Mouse (Mus musculus) hindbrain, embryonic 16.5 days (tissue): ENCODE measurements at regions not wholly inside any gene's neighbourhood (a gene's known extent, or its start where the extent isn't known, plus 50 kb on each side); places are given as distances from the start of the nearest gene placed in this dataset.

Source experiments
- ATAC-seq: fragments of 200-750 bp; cut with Nextera tagmentation; 2 replicates; pipeline ENCODE4 v1.8.0; 2017; ENCODE audit warnings: moderate TSS enrichment, moderate library complexity
- H3K27ac ChIP-seq: fragments of 300-500 bp; sonication (generic); 2 replicates; pipeline ENCODE4 v1.5.1; 2014; ENCODE audit warnings: low read depth, mild to moderate bottlenecking, control low read depth, low read length, moderate library complexity
- H3K27me3 ChIP-seq: fragments of 300-500 bp; sonication (generic); replicated peaks from 2 replicates; pipeline ENCODE4 v1.6.1; 2014; ENCODE audit warnings: low read length; ENCODE audit not compliant: control insufficient read depth, insufficient read depth
- H3K36me3 ChIP-seq: fragments of 300-500 bp; sonication (generic); 2 replicates; pipeline ENCODE4 v1.6.1; 2014; ENCODE audit warnings: mild to moderate bottlenecking, low read length, moderate library complexity, mixed read lengths; ENCODE audit not compliant: control insufficient read depth, insufficient read depth
- H3K4me1 ChIP-seq: fragments of 300-500 bp; sonication (generic); 2 replicates; pipeline ENCODE4 v1.6.1; 2014; ENCODE audit warnings: low read depth, low read length; ENCODE audit not compliant: control insufficient read depth, insufficient read depth
- H3K4me2 ChIP-seq: fragments of 300-500 bp; sonication (generic); 2 replicates; pipeline ENCODE4 v1.6.1; 2014; ENCODE audit warnings: mild to moderate bottlenecking, low read length, control low read depth, moderate library complexity
- H3K4me3 ChIP-seq: fragments of 300-500 bp; sonication (generic); 2 replicates; pipeline ENCODE4 v1.5.1; 2014; ENCODE audit warnings: mild to moderate bottlenecking, low read length, control low read depth, moderate library complexity
- H3K9ac ChIP-seq: fragments of 300-500 bp; sonication (generic); 2 replicates; pipeline ENCODE4 v1.6.1; 2014; ENCODE audit warnings: low read depth, mild to moderate bottlenecking, control low read depth, low read length, moderate library complexity
- H3K9me3 ChIP-seq: fragments of 300-500 bp; sonication (generic); 2 replicates; pipeline ENCODE4 v1.6.1; 2014; ENCODE audit warnings: mild to moderate bottlenecking, low read length, moderate library complexity; ENCODE audit not compliant: control insufficient read depth
- WGBS: fragments of 180-500 bp; shearing (Covaris S2); extraction: QIAGEN DNeasy Blood & Tissue Kit; methylation state at CpG from one replicate; pipeline ENCODE4 v1.1.7; 2014; 5-methylcytosine and 5-hydroxymethylcytosine counted together

DNA sequence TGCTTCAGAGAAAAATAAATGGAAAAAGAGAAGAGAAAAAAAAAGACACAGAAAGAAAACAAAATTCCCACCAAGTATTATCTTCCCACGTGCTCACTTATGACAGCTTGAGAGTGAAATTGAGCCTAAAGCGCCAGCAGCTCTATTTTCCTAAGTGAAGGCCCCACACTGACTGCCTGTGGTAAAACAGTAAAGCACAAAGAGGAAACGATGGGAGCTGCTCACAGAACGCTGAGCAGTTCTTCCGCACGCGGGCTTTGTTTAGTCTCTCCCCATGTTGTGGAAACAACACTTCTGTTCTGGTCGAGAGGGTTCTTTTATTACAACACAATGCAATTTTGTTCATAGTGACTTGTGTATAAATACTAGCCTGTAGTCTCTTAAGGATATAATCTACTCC, 465.5 kb downstream of the Psat1 start:
- H3K4me1 ChIP-seq: no peaks in the 10 kb centered on the region
- H3K4me2 ChIP-seq: no peak overlapping the region
- no peak overlapping the region for H3K27ac ChIP-seq
- peak; percentile 52 for ATAC-seq
- H3K9ac ChIP-seq: no peak overlapping the region
- no peaks in the 10 kb centered on the region for H3K36me3 ChIP-seq
- no peaks in the 10 kb centered on the region for H3K27me3 ChIP-seq
- no peaks in the 10 kb centered on the region for H3K9me3 ChIP-seq
- H3K4me3 ChIP-seq: no peak overlapping the region
- WGBS: 15% methylated on average over 8 of the region's 8 CpGs

- H3K27me3 ChIP-seq: no peaks in the 10 kb centered on the region
- H3K4me3 ChIP-seq: no peak overlapping the region
- no peak overlapping the region for H3K4me2 ChIP-seq
- 75% methylated on average over 10 of the region's 10 CpGs for WGBS
- no peaks in the 10 kb centered on the region for H3K9me3 ChIP-seq
- no peak overlapping the region for H3K9ac ChIP-seq
- H3K36me3 ChIP-seq: no peaks in the 10 kb centered on the region
- H3K27ac ChIP-seq: no peak overlapping the region
- no peak for ATAC-seq
- no peaks in the 10 kb centered on the region for H3K4me1 ChIP-seq
Observed at GRCm38 (mm10) chr19:15469541-15469940, 477.6 kb downstream of the Psat1 start.

DNA sequence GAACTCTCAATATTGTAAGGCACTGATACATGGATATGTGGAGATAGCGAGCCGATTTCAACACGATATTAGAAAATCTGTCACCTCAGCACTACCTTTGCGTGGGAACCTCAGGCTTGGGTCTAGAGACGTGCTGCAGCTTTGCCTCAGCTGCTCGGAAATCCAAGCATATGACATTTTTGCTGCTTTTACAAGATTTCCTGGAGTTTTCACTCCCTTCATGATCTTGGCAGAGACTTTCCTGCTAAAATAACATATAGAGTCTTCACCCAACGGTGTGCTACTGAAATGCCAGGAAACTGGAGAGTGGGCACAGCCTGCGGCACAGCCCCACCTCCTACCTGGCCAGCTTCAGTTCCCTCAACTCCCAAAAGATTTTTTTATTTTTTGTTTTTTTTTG, 480.4 kb downstream of the Psat1 start:
- WGBS: 92% methylated on average over 8 of the region's 8 CpGs

DNA sequence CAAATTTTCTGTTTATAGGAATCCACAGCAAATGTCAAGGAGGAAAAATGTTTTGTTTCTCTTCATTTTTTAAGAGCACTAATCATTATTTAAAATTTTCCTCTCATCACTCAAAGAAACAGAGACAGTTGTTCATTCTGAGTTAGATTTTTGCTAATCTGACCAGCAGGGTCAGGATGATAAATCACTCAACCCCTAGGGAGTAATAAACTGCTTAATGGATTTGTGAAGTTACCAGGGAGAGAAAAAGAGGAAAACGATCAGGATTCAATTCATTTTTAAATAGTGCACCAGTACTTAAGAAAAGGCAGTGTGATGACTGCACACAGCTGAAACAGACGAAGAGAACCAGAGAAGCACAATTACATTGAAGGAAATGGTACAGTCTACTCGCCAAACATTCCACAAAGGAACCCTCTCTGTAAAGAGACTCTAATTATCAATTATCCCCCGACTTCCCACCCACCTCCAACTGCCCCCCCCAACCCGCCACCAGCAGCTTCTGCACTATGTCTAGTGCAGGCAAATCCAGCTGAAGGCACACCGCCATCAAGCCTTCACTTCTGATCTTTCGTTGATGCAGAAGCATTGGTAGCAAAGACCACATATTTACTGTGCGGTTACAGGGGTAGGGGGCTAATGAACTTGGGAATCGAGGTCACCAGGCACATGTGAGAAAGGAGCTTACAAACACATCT, 481.9 kb downstream of the Psat1 start:
- Histone ChIP-seq H3K27ac (no peak overlapping the region), H3K4me2 (no peak overlapping the region), H3K4me1 (no peaks in the 10 kb centered on the region), H3K9ac (no peak overlapping the region), H3K4me3 (no peak overlapping the region), H3K27me3 (no peaks in the 10 kb centered on the region), H3K36me3 (no peaks in the 10 kb centered on the region), H3K9me3 (no peaks in the 10 kb centered on the region)
- no peak for ATAC-seq
- 49% methylated on average over 9 of the region's 9 CpGs for WGBS

More for the DNA sequence above, 480.4 kb downstream of the Psat1 start:
- Histone ChIP-seq H3K4me2 (no peak overlapping the region), H3K27ac (no peak overlapping the region), H3K27me3 (no peaks in the 10 kb centered on the region), H3K4me1 (no peaks in the 10 kb centered on the region), H3K4me3 (no peak overlapping the region), H3K9ac (no peak overlapping the region), H3K9me3 (no peaks in the 10 kb centered on the region), H3K36me3 (no peaks in the 10 kb centered on the region)
- ATAC-seq: no peak

DNA sequence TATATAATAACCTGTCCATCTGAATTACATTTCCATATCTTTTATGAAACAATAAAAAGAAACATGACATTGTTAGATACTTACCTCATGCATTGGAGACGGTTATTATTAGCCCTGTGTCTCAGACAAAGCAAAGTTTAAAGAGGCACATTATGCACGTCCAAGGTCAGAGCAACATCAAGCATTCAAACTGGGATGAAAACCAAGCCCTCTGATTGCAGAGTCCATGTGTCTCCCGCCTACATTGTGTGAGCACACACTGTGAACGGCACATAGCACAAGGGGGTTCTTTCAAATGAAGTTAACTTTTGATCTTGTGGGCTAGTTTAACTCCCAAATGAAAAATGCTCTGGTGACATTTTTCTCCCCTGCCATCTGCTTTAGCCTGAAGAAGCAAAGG, 489.3 kb downstream of the Psat1 start:
- H3K36me3 ChIP-seq: no peaks in the 10 kb centered on the region
- no peak for ATAC-seq
- no peak overlapping the region for H3K9ac ChIP-seq
- no peak overlapping the region for H3K4me3 ChIP-seq
- 19% methylated on average over 4 of the region's 4 CpGs for WGBS
- no peaks in the 10 kb centered on the region for H3K27me3 ChIP-seq
- no peaks in the 10 kb centered on the region for H3K9me3 ChIP-seq
- peaks cover 5% of the 10 kb centered on the region; the same call in 1 of the 2 replicates for H3K4me1 ChIP-seq
- H3K27ac ChIP-seq: no peak overlapping the region
- no peak overlapping the region for H3K4me2 ChIP-seq

DNA sequence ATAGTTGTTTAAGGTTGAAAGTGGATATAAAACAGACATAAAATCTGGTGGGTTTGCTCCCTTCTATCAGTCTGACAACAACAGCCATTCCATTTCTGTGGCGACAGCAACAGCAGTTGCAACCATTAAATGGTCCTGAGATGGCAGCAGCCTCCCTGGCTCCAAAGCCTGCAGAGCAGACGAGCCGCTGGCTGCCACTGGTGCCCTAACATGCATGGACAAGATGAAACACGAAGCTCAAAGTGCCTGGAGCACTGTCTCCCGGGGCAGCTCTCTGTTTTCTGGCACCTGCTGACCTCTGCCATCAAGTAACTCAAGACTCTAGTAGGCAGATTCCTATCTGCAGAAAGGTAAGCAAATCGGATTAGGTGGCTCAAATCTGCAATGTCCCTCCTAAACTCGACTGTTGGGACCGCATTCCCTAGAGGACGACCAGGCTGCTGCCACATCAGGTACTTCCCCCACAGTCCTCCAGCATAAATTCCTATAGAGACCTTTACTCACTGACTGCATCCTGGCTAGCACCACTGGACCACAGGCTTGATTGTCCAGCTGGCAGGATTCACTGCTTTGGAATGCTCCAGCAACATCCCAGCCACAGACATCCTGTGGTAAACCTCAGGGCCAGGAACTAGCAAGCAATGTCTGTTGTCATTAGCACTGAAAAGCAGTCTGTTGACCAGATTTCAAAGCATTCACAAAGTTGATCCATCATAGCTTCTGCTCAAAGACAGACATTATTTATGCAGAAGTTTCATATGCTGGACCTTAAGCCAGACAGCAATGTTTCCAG, 490.0 kb downstream of the Psat1 start:
- no peaks in the 10 kb centered on the region for H3K27me3 ChIP-seq
- no peak for ATAC-seq
- no peak overlapping the region for H3K4me3 ChIP-seq
- no peak overlapping the region for H3K4me2 ChIP-seq
- no peak overlapping the region for H3K27ac ChIP-seq
- 55% methylated on average over 9 of the region's 9 CpGs for WGBS
- no peaks in the 10 kb centered on the region for H3K36me3 ChIP-seq
- peaks cover 5% of the 10 kb centered on the region; the same call in 1 of the 2 replicates for H3K4me1 ChIP-seq
- H3K9ac ChIP-seq: no peak overlapping the region
- H3K9me3 ChIP-seq: no peaks in the 10 kb centered on the region

GRCm38 (mm10) chr19:15448989-15449388, 498.1 kb downstream of the Psat1 start:
- H3K4me3 ChIP-seq: no peak overlapping the region
- H3K27ac ChIP-seq: no peak overlapping the region
- H3K27me3 ChIP-seq: no peaks in the 10 kb centered on the region
- no peak overlapping the region for H3K4me2 ChIP-seq
- no peaks in the 10 kb centered on the region for H3K9me3 ChIP-seq
- no peak overlapping the region for H3K9ac ChIP-seq
- 65% methylated on average over 5 of the region's 5 CpGs for WGBS
- no peak for ATAC-seq
- no peaks in the 10 kb centered on the region for H3K4me1 ChIP-seq
- no peaks in the 10 kb centered on the region for H3K36me3 ChIP-seq

DNA sequence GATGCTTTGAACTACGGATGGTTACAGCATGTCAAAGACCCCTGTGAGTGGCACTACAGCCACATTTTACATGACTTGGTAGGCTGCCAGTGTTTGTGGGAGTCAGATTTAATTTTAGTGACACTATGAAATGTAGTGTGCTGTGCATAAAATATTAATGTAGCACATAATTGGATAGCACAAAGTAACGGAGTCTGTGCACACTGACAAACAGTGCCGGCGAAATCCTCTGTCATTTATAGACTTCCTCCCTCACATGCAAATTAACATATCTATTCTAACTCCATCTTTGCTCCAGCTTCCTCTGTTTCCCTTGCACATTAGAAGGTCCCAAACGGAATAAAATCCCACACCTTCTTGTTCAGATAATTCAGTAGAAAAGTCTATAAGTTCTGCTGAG, 515.3 kb downstream of the Psat1 start:
- 61% methylated on average over 5 of the region's 5 CpGs for WGBS
- Histone ChIP-seq H3K4me2 (no peak overlapping the region), H3K27me3 (no peaks in the 10 kb centered on the region), H3K9ac (no peak overlapping the region), H3K4me3 (no peak overlapping the region), H3K9me3 (no peaks in the 10 kb centered on the region), H3K4me1 (no peaks in the 10 kb centered on the region), H3K36me3 (no peaks in the 10 kb centered on the region), H3K27ac (no peak overlapping the region)
- no peak for ATAC-seq

- WGBS: 66% methylated on average over 3 of the region's 3 CpGs
- ATAC-seq: no peak
Observed at GRCm38 (mm10) chr19:15421311-15421710, 525.8 kb downstream of the Psat1 start.

More at GRCm38 (mm10) chr19:15421311-15421710, 525.8 kb downstream of the Psat1 start:
- Histone ChIP-seq H3K36me3 (no peaks in the 10 kb centered on the region), H3K4me1 (no peaks in the 10 kb centered on the region), H3K9me3 (no peaks in the 10 kb centered on the region), H3K9ac (no peak overlapping the region), H3K27ac (no peak overlapping the region), H3K4me3 (no peak overlapping the region), H3K4me2 (no peak overlapping the region), H3K27me3 (no peaks in the 10 kb centered on the region)
